Mouse (Mus musculus): Measurements from ENCODE around the gene Npas3. TPM values are rescaled to one million over a fixed set of nuclear protein-coding genes. Genes with fewer than 3 reads are reported as not detected.

Gene Npas3
- polyA plus RNA-seq, 1 experiment from 2014 or later: 2.6 TPM

- H3K4me1 ChIP-seq (replicated peaks): no peaks in the 10 kb centered on the region
- no peaks in the 10 kb centered on the region for H3K36me3 ChIP-seq
- no peak overlapping the region for H3K4me3 ChIP-seq (replicated peaks)
- no peaks in the 10 kb centered on the region for H3K9me3 ChIP-seq
- no peaks in the 10 kb centered on the region for H3K27me3 ChIP-seq (replicated peaks)
- ATAC-seq: no peak
- WGBS: 92% methylated on average over 4 of the region's 4 CpGs
- H3K9ac ChIP-seq: no peak overlapping the region
- no peak overlapping the region for H3K27ac ChIP-seq
- H3K4me2 ChIP-seq (replicated peaks): no peak overlapping the region
These were observed 801.4 kb downstream of the Npas3 start for GRCm38 (mm10) chr12:54049926-54050325.

- Histone ChIP-seq H3K9me3 (no peaks in the 10 kb centered on the region), H3K4me2 (replicated peaks) (no peak overlapping the region), H3K27me3 (replicated peaks) (no peaks in the 10 kb centered on the region), H3K27ac (no peak overlapping the region), H3K4me3 (replicated peaks) (no peak overlapping the region), H3K9ac (no peak overlapping the region), H3K36me3 (no peaks in the 10 kb centered on the region), H3K4me1 (replicated peaks) (no peaks in the 10 kb centered on the region)
- ATAC-seq: no peak
- WGBS: 72% methylated on average over 3 of the region's 3 CpGs
These were observed 804.5 kb downstream of the Npas3 start for GRCm38 (mm10) chr12:54052939-54053338.

- Histone ChIP-seq H3K4me2 (replicated peaks) (no peak overlapping the region), H3K27me3 (replicated peaks) (no peaks in the 10 kb centered on the region), H3K9me3 (no peaks in the 10 kb centered on the region), H3K4me1 (replicated peaks) (no peaks in the 10 kb centered on the region), H3K36me3 (no peaks in the 10 kb centered on the region), H3K9ac (no peak overlapping the region), H3K27ac (no peak overlapping the region), H3K4me3 (replicated peaks) (no peak overlapping the region)
- WGBS: 95% methylated on average over 6 of the region's 6 CpGs
- no peak for ATAC-seq
These were observed 805.1 kb downstream of the Npas3 start for GRCm38 (mm10) chr12:54053598-54053997.

- ATAC-seq: peak; percentile 63
- WGBS: 7% methylated on average over 8 of the region's 8 CpGs
- H3K4me1 ChIP-seq (replicated peaks): no peaks in the 10 kb centered on the region
- H3K4me2 ChIP-seq (replicated peaks): no peak overlapping the region
- no peak overlapping the region for H3K27ac ChIP-seq
- H3K36me3 ChIP-seq: no peaks in the 10 kb centered on the region
- H3K9ac ChIP-seq: no peak overlapping the region
- 0 out of 2 replicates have a peak, but pooled peaks cover 4% of the 10 kb centered on the region for H3K27me3 ChIP-seq (replicated peaks)
- no peak overlapping the region for H3K4me3 ChIP-seq (replicated peaks)
- H3K9me3 ChIP-seq: no peaks in the 10 kb centered on the region
These were observed 812.3 kb downstream of the Npas3 start for GRCm38 (mm10) chr12:54060732-54061131.

- ATAC-seq: 0 out of 2 replicates have a peak, but pooled peaks have one; percentile 28
These were observed 812.7 kb downstream of the Npas3 start for GRCm38 (mm10) chr12:54061168-54061567.

GRCm38 (mm10) chr12:54064986-54065385 lies 816.5 kb downstream of the Npas3 start:
- Histone ChIP-seq H3K27ac (no peak overlapping the region), H3K9ac (no peak overlapping the region), H3K4me2 (replicated peaks) (no peak overlapping the region), H3K27me3 (replicated peaks) (peaks cover 25% of the 10 kb centered on the region), H3K4me1 (replicated peaks) (peaks cover 10% of the 10 kb centered on the region), H3K9me3 (no peaks in the 10 kb centered on the region), H3K36me3 (no peaks in the 10 kb centered on the region), H3K4me3 (replicated peaks) (no peak overlapping the region)
- no peak for ATAC-seq
- WGBS: 77% methylated on average over 16 of the region's 16 CpGs

More at GRCm38 (mm10) chr12:54061168-54061567, 812.7 kb downstream of the Npas3 start:
- Histone ChIP-seq H3K4me3 (replicated peaks) (no peak overlapping the region), H3K27ac (no peak overlapping the region), H3K27me3 (replicated peaks) (0 out of 2 replicates have a peak, but pooled peaks cover 4% of the 10 kb centered on the region), H3K9me3 (no peaks in the 10 kb centered on the region), H3K36me3 (no peaks in the 10 kb centered on the region), H3K9ac (no peak overlapping the region), H3K4me2 (replicated peaks) (no peak overlapping the region), H3K4me1 (replicated peaks) (no peaks in the 10 kb centered on the region)
- 37% methylated on average over 6 of the region's 6 CpGs for WGBS

- WGBS: 59% methylated on average over 11 of the region's 11 CpGs
- peak; percentile 47 for ATAC-seq
These were observed 817.1 kb downstream of the Npas3 start for GRCm38 (mm10) chr12:54065607-54066006.

GRCm38 (mm10) chr12:54067419-54067818 lies 818.9 kb downstream of the Npas3 start:
- H3K27me3 ChIP-seq (replicated peaks): peaks cover 25% of the 10 kb centered on the region
- peaks cover 10% of the 10 kb centered on the region for H3K4me1 ChIP-seq (replicated peaks)
- H3K27ac ChIP-seq: no peak overlapping the region
- H3K4me2 ChIP-seq (replicated peaks): peak overlapping the region; percentile 89
- no peaks in the 10 kb centered on the region for H3K9me3 ChIP-seq
- peak; percentile 56; the same call in 1 of the 2 replicates for ATAC-seq
- 41% methylated on average over 14 of the region's 14 CpGs for WGBS
- no peaks in the 10 kb centered on the region for H3K36me3 ChIP-seq
- peak overlapping the region; percentile 44 for H3K4me3 ChIP-seq (replicated peaks)
- peak overlapping the region; percentile 37; the same call in 1 of the 2 replicates for H3K9ac ChIP-seq

More at GRCm38 (mm10) chr12:54065607-54066006, 817.1 kb downstream of the Npas3 start:
- H3K4me2 ChIP-seq (replicated peaks): no peak overlapping the region
- H3K4me1 ChIP-seq (replicated peaks): peaks cover 10% of the 10 kb centered on the region
- no peak overlapping the region for H3K4me3 ChIP-seq (replicated peaks)
- H3K27ac ChIP-seq: no peak overlapping the region
- H3K9ac ChIP-seq: no peak overlapping the region
- H3K9me3 ChIP-seq: no peaks in the 10 kb centered on the region
- no peaks in the 10 kb centered on the region for H3K36me3 ChIP-seq
- H3K27me3 ChIP-seq (replicated peaks): peaks cover 25% of the 10 kb centered on the region

GRCm38 (mm10) chr12:54067886-54068756 lies 819.6 kb downstream of the Npas3 start:
- Histone ChIP-seq H3K36me3 (no peaks in the 10 kb centered on the region), H3K4me1 (replicated peaks) (peaks cover 10% of the 10 kb centered on the region), H3K4me2 (replicated peaks) (peak overlapping the region; percentile 89), H3K27ac (no peak overlapping the region), H3K9me3 (no peaks in the 10 kb centered on the region), H3K27me3 (replicated peaks) (peaks cover 20% of the 10 kb centered on the region), H3K4me3 (replicated peaks) (peak overlapping the region; percentile 44), H3K9ac (peak overlapping the region; percentile 37)
- peak; percentile 72 for ATAC-seq
- 5% methylated on average over 84 of the region's 84 CpGs for WGBS

- peaks cover 20% of the 10 kb centered on the region for H3K27me3 ChIP-seq (replicated peaks)
- peak overlapping the region; percentile 89 for H3K4me2 ChIP-seq (replicated peaks)
- H3K9ac ChIP-seq: no peak overlapping the region
- H3K4me3 ChIP-seq (replicated peaks): no peak overlapping the region
- H3K9me3 ChIP-seq: no peaks in the 10 kb centered on the region
- WGBS: 65% methylated on average over 27 of the region's 27 CpGs
- H3K36me3 ChIP-seq: no peaks in the 10 kb centered on the region
- H3K27ac ChIP-seq: no peak overlapping the region
- ATAC-seq: no peak; the same call in 1 of the 2 replicates
- H3K4me1 ChIP-seq (replicated peaks): peaks cover 10% of the 10 kb centered on the region
These were observed 820.3 kb downstream of the Npas3 start for GRCm38 (mm10) chr12:54068757-54069146.

GRCm38 (mm10) chr12:54074012-54074411 lies 825.5 kb downstream of the Npas3 start:
- H3K9ac ChIP-seq: no peak overlapping the region
- no peak overlapping the region for H3K4me2 ChIP-seq (replicated peaks)
- H3K36me3 ChIP-seq: no peaks in the 10 kb centered on the region
- WGBS: 100% methylated on average over 2 of the region's 2 CpGs
- no peaks in the 10 kb centered on the region for H3K9me3 ChIP-seq
- H3K4me3 ChIP-seq (replicated peaks): no peak overlapping the region
- H3K4me1 ChIP-seq (replicated peaks): no peaks in the 10 kb centered on the region
- no peak overlapping the region for H3K27ac ChIP-seq
- H3K27me3 ChIP-seq (replicated peaks): peaks cover under 1% of the 10 kb centered on the region; the same call in 1 of the 2 replicates
- no peak for ATAC-seq

- ATAC-seq: no peak
- H3K36me3 ChIP-seq: no peaks in the 10 kb centered on the region
- H3K9me3 ChIP-seq: no peaks in the 10 kb centered on the region
- H3K4me2 ChIP-seq (replicated peaks): no peak overlapping the region
- H3K9ac ChIP-seq: no peak overlapping the region
- H3K27me3 ChIP-seq (replicated peaks): no peaks in the 10 kb centered on the region
- no peak overlapping the region for H3K4me3 ChIP-seq (replicated peaks)
- no peak overlapping the region for H3K27ac ChIP-seq
- H3K4me1 ChIP-seq (replicated peaks): no peaks in the 10 kb centered on the region
- 94% methylated on average over 3 of the region's 3 CpGs for WGBS
These were observed 832.5 kb downstream of the Npas3 start for GRCm38 (mm10) chr12:54080996-54081395.
